Mouse (Mus musculus) cerebellum, adult 9-10 months (tissue): Measurements from ENCODE around the gene Crlf1.
A peak's percentile ranks its signal among the peaks of the same experiment; 100 is the strongest.
"Not testable (repeated sequence)": the region's sequence is repeated elsewhere in the genome, so short reads cannot be mapped to it uniquely, and the experiment has no call there.

ENCODE experiments used
- DNase-seq: peaks from one replicate; pipeline ENCODE4 v3.0.0; 2022

Gene Crlf1

GRCm38 (mm10) chr8:70500386-70501301, 7.7 kb downstream of the Crlf1 start:
- peak; percentile 73 for DNase-seq

GRCm38 (mm10) chr8:70501820-70502529, 9.0 kb downstream of the Crlf1 start:
- DNase-seq: no peak

GRCm38 (mm10) chr8:70502540-70502939, 9.6 kb downstream of the Crlf1 start:
- no peak for DNase-seq

- peak; percentile 84 for DNase-seq
These were observed 10.2 kb downstream of the Crlf1 start for GRCm38 (mm10) chr8:70503062-70503750.

GRCm38 (mm10) chr8:70504291-70504716, 11.3 kb downstream of the Crlf1 start:
- no peak for DNase-seq

GRCm38 (mm10) chr8:70504851-70505250, 11.9 kb downstream of the Crlf1 start:
- peak; percentile 91 for DNase-seq

GRCm38 (mm10) chr8:70505698-70506327, 12.9 kb downstream of the Crlf1 start:
- DNase-seq: no peak

- DNase-seq: peak; percentile 92
These were observed 13.5 kb downstream of the Crlf1 start, which contains the start of gene Rex1bd for GRCm38 (mm10) chr8:70506328-70507026. Gene Rex1bd (minus strand): TSS chr8:70506752.

- no peak for DNase-seq
These were observed 14.1 kb downstream of the Crlf1 start for GRCm38 (mm10) chr8:70507027-70507393.

GRCm38 (mm10) chr8:70509281-70509952, 16.5 kb downstream of the Crlf1 start:
- DNase-seq: no peak

- peak; percentile 97 for DNase-seq
These were observed 17.4 kb downstream of the Crlf1 start, which contains the start of gene Uba52 for GRCm38 (mm10) chr8:70510228-70510915. Gene Uba52 (minus strand): TSS chr8:70510801.

GRCm38 (mm10) chr8:70511174-70511573, 18.2 kb downstream of the Crlf1 start:
- not testable (repeated sequence) for DNase-seq

GRCm38 (mm10) chr8:70511770-70512169, 18.8 kb downstream of the Crlf1 start:
- no peak for DNase-seq

GRCm38 (mm10) chr8:70512253-70512903, 19.4 kb downstream of the Crlf1 start:
- DNase-seq: no peak

GRCm38 (mm10) chr8:70513441-70513840, 20.5 kb downstream of the Crlf1 start:
- DNase-seq: no peak

GRCm38 (mm10) chr8:70517940-70518643, 25.1 kb downstream of the Crlf1 start:
- DNase-seq: no peak

GRCm38 (mm10) chr8:70519043-70519442, 26.1 kb downstream of the Crlf1 start:
- DNase-seq: no peak

- DNase-seq: no peak
These were observed 26.6 kb downstream of the Crlf1 start for GRCm38 (mm10) chr8:70519606-70520005.

GRCm38 (mm10) chr8:70522592-70523403, 29.8 kb downstream of the Crlf1 start:
- DNase-seq: peak; percentile 96
